Mouse (Mus musculus) right cerebral cortex, postnatal 14 days (tissue): ENCODE results near the gene Carhsp1.

ENCODE experiments used
- DNase-seq: peaks from one replicate; pipeline ENCODE4 v3.0.0; 2022

Carhsp1 gene

DNA sequence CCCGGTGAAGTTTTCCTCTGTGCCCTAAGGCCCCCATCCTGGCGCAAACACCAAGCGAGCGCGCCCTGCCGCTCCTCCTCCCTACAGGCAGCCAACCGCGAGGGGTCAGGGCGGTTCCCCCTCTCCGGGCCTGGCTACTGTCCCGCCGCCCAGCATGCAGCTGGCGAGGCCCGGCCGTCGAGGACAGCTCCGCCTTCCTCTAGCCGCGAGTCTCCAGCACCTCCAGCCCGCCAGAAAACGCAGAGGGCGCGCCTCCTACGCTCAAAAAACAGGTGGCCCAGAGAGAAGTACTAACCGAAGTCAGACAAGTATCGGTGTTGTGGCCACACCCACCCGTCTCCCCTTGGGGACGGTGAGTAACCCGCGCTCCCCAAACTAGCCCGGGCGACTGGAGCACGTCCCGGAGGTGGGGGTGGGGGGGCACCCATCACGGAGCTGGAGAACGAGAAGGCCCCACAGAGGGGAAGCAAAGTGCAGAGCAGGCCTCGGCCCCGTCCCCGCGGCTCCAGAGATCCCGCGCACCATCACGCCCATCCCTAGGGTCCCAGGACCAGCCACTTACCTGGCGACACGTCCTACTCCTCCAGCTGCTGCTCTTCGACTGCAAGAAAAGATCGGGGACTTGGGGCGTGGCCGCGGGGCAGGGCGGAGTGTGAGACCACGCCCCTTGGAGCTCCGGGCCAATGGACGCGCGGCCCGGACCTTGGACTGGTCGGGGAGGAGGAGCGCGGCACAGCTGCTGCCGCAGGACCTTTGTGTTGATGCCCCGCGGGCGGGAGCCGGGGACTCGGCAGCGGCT is at the start of gene Carhsp1:
TSS of gene Carhsp1 (minus strand) at position 605 of the 799 bp plus-strand sequence.
- DNase-seq: peak; percentile 76

DNA sequence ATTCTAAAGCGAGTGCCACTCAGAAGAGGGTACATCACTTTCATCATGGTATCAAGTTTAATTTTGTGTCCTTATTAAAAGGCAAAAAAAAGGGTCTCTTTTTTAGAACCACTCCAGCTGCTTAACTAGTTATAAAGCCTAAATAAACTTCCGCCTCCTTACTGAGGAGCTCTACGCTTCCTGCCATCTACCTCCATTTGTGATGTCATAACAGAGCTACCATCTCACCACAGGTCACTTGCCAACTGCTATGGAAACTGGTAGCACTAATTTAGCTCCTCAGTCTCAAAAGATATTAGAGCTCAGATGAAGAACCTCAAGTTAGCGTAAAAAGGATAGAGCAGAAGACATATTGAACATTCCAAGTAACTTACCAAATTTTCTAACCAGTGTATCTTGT is 48.5 kb upstream of the Carhsp1 start:
- DNase-seq: no peak

DNA sequence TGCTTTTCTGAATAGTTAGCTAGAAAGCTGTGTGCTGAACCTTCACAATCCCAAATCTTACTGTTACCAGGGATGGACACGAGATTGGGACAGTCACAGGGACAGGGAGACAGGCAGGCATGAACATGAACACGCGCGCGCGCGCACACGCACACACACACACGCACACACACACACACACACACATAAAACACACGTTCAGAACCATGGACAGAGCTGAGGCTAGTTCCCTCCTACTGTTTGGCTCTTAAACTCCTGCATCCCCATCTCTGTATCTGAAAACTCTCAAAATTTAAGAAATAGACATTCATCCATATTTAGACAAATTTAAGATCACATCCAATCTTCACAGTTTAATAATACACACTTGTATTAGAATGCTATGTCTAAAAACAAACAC is 45.8 kb upstream of the Carhsp1 start:
- no peak for DNase-seq

DNA sequence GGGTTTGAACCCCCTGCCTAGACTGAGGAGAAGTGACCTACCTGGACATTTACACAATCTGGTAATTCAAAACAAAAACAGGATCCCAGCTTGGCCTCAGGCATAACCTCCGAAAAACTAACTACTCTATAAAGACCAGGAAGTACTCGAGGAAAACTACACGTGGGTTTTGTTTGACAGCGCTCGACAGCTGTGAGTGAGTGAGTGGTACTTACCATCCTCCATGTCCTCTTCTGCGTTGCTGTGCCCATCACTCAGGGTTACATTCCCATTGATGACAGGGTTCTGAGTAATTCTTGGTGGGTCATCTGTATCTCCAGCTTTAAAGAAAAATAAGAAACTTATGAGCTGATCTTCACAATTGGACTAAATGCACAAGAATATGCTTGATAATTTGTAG is 44.3 kb upstream of the Carhsp1 start:
- DNase-seq: no peak

DNA sequence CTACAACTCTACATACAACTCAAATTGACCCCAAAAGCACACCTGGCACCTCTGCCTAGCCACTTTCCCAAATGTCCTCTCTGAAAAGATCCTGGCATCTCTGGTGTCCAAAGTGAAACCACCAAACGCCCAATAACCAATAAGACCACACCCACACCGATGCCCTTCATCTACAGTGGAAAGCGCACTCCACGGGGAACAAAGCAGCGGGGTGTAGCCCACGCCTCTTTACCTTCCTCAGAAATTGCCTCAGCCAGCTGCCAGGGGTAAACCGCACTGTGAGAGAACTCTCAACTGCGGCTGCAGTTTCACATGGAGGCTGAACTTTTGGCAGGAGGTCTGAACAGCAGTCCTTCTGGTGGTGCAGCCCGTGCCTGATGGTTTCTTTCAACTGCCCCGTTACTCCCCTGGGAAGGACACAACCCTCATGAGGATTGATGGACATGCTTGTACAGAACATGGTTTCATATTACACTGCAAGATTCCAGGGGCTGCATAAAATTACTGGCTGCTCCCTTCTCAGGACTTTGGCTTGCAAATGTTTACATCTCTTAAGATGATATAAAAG is 43.6 kb upstream of the Carhsp1 start:
- DNase-seq: no peak

DNA sequence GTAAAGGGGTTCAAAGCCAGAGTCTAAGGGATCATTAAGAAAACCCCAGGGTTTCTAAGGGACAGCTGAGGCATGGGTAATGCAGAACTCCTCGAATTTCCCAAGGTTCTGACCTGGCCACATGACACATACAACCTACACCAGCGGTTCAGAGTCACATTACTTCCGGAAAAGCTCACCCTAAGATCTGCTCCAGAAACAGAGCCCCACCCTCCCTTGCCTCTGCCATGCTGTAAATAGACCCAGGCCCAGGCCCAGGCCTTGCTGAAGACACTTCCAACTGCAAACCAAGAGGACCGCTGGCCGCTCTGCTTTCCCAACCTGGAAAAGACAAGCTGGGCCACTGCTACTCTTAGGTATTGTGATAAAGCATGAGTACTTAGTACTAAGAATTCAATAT is 42.9 kb upstream of the Carhsp1 start:
- no peak for DNase-seq

DNA sequence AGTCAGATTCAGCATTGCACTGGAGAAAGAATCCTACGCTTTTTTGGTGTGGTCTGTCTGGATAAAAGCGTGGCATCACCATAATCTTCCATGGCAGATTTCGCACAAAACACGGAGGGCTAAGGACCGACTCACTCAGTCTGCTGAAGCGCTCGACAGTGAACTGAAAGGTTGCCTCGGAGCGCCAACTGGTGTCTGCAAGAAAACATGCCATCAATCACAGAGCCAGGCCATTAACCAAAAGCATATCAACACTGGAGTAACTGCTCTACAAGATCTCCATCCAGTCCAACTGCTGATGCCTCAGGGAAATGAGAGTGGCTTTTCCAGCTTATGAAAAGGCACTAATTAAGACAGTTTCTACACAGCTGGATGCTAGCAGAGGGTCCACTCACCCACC is 40.0 kb upstream of the Carhsp1 start:
- DNase-seq: no peak

DNA sequence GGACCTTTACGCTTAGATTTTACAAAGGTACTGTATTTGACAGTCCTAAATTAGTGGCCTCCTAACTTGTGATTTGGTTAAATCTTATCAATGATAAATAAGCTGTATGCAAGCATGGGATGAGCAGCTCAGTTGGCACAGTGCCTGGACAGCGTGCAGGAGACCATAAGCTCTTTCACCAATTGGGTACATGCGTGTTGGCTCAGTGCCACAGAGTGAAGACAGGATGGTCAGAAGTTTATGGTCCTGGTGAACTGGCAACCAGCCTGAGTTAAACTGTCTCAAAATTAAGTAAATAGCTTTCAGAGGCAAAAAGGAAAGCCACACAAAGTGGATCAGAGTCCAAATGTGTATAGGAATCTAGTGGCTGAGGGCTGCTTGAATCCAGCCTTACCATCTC is 28.6 kb upstream of the Carhsp1 start:
- DNase-seq: no peak

DNA sequence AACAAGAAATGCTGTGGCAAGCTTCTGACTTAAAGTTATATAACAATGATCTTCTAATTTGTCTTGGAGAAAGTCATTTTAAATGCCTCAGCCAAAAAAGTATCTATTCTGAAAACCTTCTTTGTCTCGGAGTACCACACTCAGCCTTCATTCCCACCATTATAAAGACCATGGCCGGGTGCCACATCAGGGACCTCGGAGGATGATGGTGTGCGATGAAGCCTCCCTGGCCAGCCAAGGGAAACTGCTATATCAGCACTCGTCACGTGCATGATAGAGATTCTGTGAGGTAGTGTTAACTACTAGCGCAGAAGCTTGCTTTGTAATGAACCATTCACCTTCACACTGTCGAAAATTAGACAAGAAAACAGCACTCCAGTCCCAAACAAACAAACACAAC is 27.6 kb upstream of the Carhsp1 start:
- no peak for DNase-seq

DNA sequence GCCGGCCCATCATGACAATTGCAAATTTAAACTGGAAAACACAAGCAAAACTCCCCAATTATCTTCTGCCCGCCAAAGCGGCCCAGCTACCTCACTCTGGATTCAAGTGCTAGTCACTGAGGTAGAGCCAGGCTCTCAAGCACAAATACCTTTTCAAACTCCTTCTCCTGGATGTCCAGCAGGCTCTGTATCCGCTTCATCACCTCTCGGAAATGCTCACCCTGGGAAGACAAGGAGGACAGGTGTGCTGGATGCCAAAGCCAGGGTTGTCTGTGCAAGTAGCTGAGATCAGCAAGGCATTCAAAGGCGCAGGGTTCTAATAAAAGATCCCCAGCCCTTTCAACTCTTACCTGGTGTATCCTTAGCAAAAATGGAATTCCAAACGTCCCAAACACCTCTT is 19.3 kb upstream of the Carhsp1 start:
- no peak for DNase-seq

DNA sequence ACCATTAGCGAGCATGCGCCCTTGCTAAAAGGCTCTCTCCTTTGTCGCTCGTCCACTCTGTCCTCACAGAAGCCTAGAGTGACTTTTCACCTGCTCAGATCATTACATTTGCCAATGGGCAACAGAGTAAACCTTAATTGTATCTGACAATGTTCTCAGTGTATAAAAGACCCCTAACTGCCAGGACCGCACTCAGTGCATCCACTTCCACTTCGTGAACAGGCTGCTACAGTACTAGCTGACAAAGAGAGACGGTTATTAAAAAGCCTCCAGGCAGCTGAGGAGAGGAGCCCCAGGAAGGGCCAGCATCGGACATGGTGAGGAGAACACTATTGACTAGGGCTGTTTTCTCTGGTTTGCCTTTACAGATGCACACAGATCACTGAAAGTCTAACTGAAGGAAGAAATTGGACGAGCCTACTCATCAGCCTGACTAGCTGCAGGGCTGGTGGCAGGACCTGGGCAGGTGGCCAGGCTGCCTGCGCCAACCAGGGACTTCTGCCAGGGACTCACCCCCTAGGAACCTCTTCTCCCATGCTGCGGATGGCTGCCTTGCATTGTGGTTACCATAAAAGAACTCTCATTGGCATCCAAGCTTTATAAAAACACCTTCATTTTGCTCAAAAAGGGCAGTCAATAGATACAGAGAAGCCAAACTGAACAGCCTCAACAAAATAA is 18.2 kb upstream of the Carhsp1 start:
- peak; percentile 38 for DNase-seq

DNA sequence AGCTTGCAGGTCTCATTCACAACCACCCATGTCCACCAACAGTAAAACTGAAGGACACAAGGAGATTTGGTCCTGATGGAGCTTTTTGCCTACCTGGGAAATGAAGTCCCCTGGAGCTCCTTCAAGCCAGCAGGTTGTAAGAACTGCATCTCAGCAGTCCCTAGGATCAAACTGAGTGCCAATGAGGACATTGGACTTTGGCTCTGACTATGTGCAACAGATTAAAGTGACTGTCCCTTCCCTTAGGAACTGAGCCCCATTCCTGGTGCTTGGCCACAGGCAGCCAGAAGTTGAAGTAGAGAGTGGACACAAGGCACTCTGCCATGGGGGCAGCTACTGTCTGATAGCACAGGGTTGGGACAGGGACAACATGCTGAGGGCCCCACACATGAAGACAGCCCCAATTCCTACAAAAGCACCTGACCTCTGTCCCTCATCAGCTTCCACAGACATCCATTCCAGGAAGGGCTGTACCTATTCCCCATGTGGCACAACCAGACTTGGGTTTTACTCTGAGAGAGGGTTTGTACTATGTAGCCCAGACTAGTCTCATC is 15.7 kb upstream of the Carhsp1 start:
- DNase-seq: no peak

DNA sequence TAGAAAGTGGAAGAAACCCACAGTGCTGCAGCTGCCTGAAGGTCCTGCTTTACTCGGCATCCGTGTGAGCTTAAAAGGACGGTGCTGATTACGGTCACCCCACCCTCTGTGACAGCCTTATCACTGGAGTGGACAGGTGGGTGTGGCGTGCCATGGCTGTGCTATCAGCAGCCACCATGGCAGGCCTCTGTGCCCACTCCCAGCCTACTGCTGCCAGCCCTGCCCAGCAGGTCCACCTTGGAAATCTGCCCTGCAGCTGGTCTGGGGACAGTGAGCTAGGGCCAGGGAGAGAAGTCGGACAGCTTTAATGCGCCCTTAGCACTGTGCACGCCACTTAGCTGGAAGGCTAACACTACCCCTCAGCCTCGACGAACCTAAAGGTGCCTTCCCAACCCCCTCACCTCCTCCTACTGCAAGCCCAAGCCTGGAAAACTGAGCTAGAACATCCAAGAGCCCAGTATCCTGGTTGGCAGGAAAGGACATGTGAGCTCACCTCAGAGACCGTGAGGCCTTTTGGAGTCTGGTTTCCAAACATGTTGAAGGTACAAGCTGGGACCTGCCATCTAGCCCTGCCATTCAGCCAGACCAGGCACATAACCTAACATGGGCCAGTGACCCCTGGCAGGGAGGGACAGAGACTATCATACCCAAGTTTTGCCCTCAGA is 15.0 kb upstream of the Carhsp1 start:
- no peak for DNase-seq

DNA sequence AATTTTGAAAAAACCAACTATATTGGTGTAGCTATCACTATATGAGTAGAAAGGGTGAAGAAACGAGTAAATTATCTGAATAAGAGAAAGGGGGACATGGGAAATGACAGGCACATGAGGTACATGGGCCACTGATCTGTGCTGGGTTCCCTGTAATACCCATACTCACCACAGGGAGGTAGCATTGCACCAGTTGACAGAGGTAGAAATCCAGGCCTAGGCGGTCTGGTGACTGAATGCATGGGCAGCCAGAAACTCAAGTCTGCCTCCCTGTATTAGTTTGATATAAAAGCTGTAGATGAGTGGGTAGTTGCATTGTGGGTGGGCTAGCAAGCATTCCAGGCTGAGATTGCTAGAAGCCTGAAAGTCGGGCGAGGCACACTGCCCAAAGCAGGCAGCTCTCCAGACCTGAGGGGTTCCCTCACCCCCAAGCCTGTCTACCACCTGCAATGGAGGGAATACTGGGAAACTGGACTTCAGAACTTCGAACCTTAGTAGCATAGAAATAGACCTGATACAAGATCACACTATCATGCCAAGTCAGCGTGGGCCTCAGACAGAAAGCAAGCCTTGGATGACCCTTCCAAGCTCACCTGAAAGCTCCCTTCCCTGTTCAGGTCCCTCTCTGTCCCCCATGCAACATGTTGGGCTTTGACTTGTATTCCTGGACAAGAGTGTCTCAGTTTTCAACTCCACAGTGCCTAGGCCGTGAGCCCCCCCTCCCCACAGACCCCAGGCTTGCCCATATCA is 14.3 kb upstream of the Carhsp1 start:
- DNase-seq: peak; percentile 79

DNA sequence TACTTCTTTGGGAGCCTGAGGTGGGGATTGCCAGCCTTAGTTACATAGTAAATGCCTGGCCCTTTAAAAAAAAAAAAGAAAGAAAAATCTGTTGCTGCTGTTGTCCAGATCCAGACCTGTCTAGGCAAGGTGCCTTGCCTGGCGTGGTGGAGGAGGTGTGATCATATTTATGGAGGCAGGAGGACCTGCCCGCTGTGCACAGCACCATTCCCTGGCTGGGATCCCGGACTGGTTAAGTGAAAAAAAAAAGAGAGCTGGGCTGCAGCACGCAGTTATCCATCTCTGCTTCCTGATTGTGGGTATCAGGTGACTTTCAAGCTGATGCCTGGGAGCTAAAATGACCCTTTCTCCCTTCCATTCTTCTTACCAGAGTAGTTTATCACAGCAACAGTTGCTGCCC is 13.1 kb upstream of the Carhsp1 start:
- DNase-seq: no peak

DNA sequence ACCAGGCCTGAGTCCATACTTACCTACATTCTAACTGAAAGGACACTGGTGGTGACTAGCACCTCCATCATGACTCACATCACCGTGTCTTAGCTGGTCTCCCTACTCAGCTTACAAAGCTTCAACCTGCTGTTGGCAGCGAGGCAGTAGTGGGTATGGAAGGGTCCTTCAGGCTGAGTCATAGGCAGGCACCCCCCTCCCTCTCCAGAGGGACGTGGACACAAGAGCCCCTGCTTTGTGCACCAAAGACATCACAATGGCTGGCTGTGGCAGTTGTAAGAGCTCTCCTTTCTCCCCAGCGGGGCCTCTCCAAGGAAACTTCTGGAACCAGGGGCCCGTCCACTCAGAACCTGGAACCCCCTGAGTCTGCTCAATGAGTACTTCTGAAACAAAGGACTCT is 8.5 kb upstream of the Carhsp1 start, which contains the start of gene Gm5767:
TSS of gene Gm5767 (plus strand) at position 301 of the 400 bp plus-strand sequence.
- no peak for DNase-seq

DNA sequence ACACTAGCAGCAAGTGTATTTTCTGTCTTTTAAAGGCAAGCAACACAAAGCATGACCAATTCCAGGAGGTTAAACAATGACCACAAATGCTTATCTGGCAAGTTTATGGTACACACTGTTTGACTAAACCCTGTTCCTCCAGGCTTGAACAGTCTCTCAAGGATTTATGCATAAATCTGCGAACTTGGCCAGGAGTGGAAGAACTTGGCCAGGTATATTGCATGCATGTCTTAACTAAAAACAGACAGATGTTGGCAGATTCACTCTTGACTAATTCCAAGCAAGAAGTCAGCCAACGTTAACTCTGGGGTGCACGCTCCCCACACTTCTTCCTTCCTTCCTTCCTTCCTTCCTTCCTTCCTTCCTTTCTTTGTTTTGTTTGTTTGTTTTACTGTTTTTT is 7.8 kb upstream of the Carhsp1 start:
- DNase-seq: no peak

DNA sequence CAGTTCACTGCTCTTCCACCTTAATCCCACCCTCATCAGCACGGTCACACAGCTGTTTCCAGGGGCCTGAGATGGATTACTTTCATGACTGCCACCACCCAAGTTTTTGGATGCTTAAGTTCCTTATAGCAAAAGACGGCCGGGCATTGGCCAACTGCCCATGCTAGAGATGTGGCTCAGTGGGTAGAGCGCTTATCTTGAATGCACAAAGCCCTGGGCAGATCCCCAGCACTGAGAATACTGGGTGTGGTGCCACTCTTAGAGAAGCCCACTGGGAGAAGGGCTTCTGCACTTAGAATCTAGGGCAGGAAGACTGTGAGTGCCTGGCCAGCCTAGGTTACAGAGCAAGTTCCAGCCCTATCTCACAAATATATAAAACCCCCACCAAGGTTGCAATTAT is 6.7 kb upstream of the Carhsp1 start:
- no peak for DNase-seq

DNA sequence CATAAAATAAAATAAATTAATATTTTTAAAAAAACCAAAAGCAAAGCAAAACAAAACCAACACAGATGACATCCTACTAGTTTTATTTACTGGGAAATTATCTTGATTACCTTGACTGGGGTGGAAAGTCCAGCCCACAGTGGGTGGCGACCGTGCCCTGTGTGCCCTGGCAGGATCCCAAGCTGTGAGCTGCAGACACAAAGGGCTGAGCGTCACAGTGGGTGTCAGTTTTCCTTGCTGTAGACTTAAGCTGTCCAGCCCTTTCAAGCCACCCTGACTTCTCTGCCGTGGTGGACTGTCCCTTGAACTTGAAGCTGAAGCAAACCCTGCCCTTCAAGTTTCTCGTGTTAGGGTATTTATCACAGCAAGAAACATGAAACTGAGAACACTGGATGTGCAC is 6.1 kb upstream of the Carhsp1 start:
- DNase-seq: no peak

DNA sequence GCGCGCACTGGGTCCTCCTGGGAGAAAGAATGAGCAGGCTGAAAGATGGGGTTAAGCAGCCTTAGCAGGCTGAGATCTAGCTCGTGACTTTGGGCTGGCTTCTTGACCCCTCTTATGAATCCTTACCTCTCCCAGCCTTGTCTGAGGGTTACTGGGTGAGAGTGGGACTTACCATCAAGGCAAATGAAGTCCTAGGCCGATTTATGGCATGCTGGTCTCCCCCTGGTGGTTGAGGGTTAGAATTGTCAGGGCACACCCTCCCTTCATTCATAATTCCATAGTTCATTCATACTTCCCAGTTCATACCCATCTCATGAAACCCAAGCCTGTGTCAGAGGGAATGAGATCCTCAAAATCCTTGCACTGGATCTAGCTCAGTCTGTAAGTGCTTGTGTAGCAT is 4.8 kb upstream of the Carhsp1 start:
- peak; percentile 47 for DNase-seq

DNA sequence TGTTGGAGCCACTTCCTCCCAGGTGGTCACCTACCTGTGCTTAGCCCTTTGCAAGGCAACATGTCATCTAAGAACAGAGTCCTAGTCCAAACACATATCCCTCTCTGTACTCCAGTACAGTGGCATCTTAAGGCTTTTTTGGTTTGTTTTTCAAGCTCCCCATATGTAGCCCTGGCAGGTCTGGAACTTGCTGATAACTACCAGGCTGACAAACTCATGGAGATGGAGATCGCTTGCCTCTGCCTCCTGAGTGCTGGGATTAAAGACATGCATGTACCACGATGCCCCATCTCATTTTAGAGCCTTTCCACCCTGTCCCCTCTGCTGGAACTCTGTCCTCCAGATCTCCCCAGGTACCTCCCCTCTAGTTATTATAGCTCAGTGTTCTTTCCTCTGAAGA is 4.3 kb upstream of the Carhsp1 start:
- DNase-seq: no peak

DNA sequence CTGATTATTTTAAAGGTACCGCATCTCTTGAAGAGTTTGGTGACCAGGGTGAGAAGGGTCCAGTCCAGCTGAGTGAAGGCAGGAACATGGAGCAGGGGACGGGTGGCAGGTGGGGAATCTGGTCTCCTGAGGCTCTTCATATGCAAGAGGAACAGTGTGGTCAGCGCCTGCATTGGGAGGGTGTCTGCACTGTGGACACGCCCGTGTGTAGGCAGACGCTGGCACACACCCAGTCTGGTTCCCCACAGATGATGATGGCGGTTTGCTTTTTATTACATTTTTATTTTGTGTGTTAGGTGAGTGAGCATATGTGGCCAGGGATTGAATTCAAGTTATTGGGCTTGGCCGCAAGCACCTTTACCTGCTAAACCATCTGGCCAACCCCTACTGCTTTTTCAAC is 3.6 kb upstream of the Carhsp1 start:
- DNase-seq: no peak

DNA sequence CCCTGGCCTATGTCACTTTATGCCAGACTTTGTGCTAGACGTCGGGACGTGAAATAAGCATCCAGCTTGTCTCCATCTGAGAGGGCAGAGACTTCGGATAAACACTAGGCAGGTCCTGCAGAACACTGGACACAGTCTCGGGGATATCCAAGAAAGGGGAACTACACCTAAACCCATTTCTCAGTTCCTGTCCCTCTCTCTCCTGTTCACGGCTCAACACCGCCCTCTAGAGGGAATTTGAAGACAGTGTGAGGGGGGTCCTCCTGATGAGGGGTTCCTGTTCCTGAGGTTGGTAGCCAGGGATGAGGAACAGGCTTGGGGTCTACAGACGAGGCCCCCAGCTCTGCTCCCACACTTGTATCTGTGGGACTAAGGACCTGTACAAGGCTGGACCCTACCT is 2.2 kb upstream of the Carhsp1 start:
- DNase-seq: no peak
